In genomic region chr11:40601572-40601909, GRCm38 (mm10) we compare ENCODE assay signal across 8 mouse cellular contexts.
A peak's percentile ranks its signal among the peaks of the same experiment; 100 is the strongest.
DNase-seq lines count a peak whose midpoint lies in the region; ATAC-seq and TF ChIP-seq lines count a peak whose summit lies in the region.

No protein-coding gene starts in this region.

- H3K4me2 ChIP-seq in liver, postnatal 0 days (ENCODE audit: low read depth, low read length): no peak overlapping the region
- H3K4me2 ChIP-seq in liver, embryonic 12.5 days: no peak overlapping the region

- no peaks in the 10 kb centered on the region for H3K27me3 ChIP-seq in liver, postnatal 0 days (ENCODE audit: insufficient read depth, low read length)
- H3K27me3 ChIP-seq in liver, embryonic 12.5 days (replicated peaks): no peaks in the 10 kb centered on the region

- H3K9me3 ChIP-seq in liver, postnatal 0 days (ENCODE audit: low read length): no peaks in the 10 kb centered on the region
- 0 out of 2 replicates have a peak, but pooled peaks cover 3% of the 10 kb centered on the region for H3K9me3 ChIP-seq in liver, embryonic 12.5 days (replicated peaks)

- no peaks in the 10 kb centered on the region for H3K36me3 ChIP-seq in liver, postnatal 0 days (replicated peaks; ENCODE audit: insufficient read depth, low read length)
- H3K36me3 ChIP-seq in liver, embryonic 12.5 days: no peaks in the 10 kb centered on the region

- ATAC-seq in liver, postnatal 0 days: no peak
- ATAC-seq in liver, embryonic 12.5 days: no peak
- no peak for ATAC-seq in inflammation-experienced regulatory T-cells, adult 6 months

- H3K9ac ChIP-seq in liver, postnatal 0 days (replicated peaks): no peak overlapping the region
- no peak overlapping the region for H3K9ac ChIP-seq in liver, embryonic 12.5 days

- no peak overlapping the region for H3K27ac ChIP-seq in liver, postnatal 0 days (ENCODE audit: low read depth)
- no peak overlapping the region for H3K27ac ChIP-seq in liver, embryonic 12.5 days

- DNase-seq in adrenal gland, postnatal 10 days: peak; percentile 40
- no peak for DNase-seq in adrenal gland, postnatal 4 days (ENCODE audit: low spot score in 2 of 2)
- no peak for DNase-seq in liver, postnatal 0 days
- peak; percentile 26 to 64 for DNase-seq in cerebellum, adult 18-20 months
- DNase-seq in layer of hippocampus, adult 18-20 months (ENCODE audit: low spot score in 2 of 2): peak; percentile 10 to 83
- DNase-seq in naive thymus-derived CD4-positive, alpha-beta T cell, adult 2 months (ENCODE audit: low read depth): peak; percentile 64

- 0% methylated on average over 1 of the region's 1 CpGs for WGBS in liver, postnatal 0 days (ENCODE audit: insufficient replicate concordance)
- WGBS in liver, embryonic 12.5 days (ENCODE audit: insufficient replicate concordance): 0% methylated on average over 1 of the region's 1 CpGs

- peaks cover 4% of the 10 kb centered on the region; the same call in 1 of the 2 replicates for H3K4me1 ChIP-seq in liver, postnatal 0 days (ENCODE audit: insufficient read depth)
- peaks cover 6% of the 10 kb centered on the region; the same call in 1 of the 2 replicates for H3K4me1 ChIP-seq in liver, embryonic 12.5 days

- peak; percentile 75 for TF ChIP-seq CTCF in liver, postnatal 0 days (IDR thresholded peaks at IDR 0.05; ENCODE audit: low read depth)

- no peak overlapping the region for H3K4me3 ChIP-seq in liver, postnatal 0 days (ENCODE audit: low read depth, low read length)
- H3K4me3 ChIP-seq in liver, embryonic 12.5 days: no peak overlapping the region

- TF ChIP-seq EP300 in liver, postnatal 0 days (IDR thresholded peaks at IDR 0.05; ENCODE audit: low read depth): no peak

Comparison
In these comparisons a context has a peak if more than half of its experiments do, and no peak if none do; other contexts are left out.
1. DNase-seq: peak in adrenal gland, postnatal 10 days (single experiment), cerebellum, adult 18-20 months (2 of 2), layer of hippocampus, adult 18-20 months (2 of 2) and naive thymus-derived CD4-positive, alpha-beta T cell, adult 2 months (single experiment); none in adrenal gland, postnatal 4 days (0 of 2) and liver, postnatal 0 days (single experiment).